Mouse (Mus musculus) natural killer cell, adult 2 months (primary cell): ENCODE results near the gene Ccdc141.

Experiments used
- DNase-seq, 2 experiments: peaks; one replicate each; pipeline ENCODE4 v3.0.0; 2022; ENCODE audit warnings: low spot score in 2 of 2

Gene Ccdc141

DNA sequence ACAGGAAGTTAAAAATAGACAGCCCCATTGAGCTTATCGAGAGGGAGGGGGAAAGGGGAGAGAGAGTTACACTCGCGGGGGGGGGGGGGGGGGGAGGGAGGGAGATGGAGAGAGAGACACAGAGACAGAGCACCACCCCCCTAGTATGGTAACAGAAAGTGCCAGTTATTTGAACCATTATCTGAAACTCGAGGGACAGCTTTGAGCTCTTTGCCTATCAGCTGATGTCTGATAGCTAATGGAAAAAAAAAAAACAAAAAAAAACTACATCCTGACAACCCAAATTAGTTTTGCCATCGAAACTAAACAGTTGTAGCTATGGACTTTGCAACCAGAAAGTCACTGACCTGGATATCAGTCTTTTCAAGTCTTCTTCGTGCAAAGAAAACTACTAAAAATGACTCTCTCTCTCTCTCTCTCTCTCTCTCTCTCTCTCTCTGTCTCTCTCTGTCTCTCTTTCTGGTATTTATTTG, at the start of gene Ccdc141:
Ccdc141 (minus strand) TSS at position 4 of the 473 bp plus-strand sequence.
- no peak for DNase-seq

GRCm38 (mm10) chr2:77212885-77213284, 42.4 kb upstream of the Ccdc141 start:
- no peak for DNase-seq

- no peak for DNase-seq
Measured at GRCm38 (mm10) chr2:77206951-77207350, 36.5 kb upstream of the Ccdc141 start.

DNA sequence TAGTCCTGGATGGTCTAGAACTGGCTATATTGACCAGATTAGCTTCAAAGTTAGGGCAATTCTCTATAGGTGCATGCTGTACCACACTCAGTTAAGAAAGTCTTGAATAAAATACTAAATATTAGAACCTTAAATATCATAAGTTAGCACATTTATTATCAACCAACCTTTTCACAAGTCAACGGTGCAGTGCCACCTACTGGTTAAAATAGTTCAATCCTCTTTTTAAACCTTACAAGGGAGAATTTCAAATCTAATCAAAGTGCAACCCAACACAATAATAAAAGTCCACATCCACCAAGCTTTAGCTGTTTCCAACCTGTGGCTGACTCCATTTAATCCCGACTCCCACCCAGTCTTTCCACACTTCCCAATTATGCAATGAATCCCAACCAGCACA, 33.5 kb upstream of the Ccdc141 start:
- no peak for DNase-seq

- no peak for DNase-seq
Measured at GRCm38 (mm10) chr2:77201900-77202299, 31.5 kb upstream of the Ccdc141 start.

DNA sequence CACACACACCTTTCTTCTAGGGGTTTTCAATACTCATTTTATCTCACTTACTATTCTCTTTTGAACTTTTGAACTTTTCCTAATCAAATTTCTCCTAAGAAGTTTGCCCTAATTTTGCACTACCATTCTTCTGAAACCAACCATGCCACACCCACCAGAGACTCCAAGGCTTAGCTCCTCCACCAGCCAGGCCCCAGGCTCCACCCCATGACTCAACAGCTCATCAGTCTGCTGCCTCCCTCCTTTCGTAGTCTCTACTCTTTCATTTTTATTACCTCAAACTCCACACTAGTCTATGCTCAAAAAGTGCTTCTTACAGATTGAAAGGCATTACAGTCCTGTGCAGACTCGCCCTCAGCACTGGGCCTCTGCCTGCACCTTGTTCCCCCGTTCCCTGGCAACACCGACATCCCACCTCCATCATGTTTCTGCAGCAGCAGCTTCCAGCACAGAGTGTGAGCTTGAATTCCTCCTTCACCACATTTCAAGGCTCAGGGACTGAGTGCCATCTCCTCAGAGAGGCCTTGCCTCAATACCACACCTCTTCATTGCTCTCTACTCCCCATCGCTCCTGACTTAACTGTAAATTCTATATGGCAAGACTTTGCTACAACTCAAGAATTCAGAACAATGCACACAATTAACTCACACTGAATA, 30.6 kb upstream of the Ccdc141 start:
- DNase-seq: no peak

- no peak for DNase-seq
Measured at GRCm38 (mm10) chr2:77200379-77200778, 29.9 kb upstream of the Ccdc141 start.

DNA sequence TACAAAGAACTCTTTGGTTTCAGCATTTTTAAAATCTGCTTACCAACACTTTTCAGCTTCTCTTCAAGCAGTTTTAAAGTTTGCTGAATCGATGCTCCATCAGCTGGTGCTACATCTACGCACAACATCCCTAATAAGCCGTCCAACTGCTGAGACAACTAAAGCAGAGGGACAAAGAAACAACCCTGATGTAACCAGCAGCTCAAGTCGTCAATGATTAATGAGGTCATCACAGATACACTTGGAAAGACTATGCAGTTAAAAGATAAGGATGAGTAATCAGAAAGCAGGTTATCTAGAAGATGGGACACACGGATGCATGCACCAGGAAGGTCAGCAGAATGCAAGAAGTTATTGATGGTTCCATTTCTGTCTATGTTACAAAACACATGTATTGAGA, 27.8 kb upstream of the Ccdc141 start:
- no peak for DNase-seq

DNA sequence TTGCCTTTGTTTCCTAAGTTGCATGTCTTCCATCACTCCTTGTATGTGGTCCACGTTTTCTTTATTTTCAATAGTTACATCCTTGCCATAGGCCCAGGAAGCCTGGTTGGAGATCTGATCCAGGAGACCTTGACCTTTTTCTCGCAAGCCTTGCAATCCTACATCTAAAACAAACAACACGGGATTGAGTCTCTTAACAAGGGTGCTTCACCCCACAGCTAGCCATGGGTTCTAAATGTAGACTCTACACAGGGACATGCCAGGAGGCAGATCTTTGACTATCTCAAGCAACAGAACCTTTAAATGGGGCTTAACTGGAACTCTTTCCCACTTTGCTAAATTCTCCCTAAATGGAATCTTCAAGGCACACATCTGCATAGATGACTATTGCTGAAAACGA, 26.4 kb upstream of the Ccdc141 start:
- DNase-seq: no peak

DNA sequence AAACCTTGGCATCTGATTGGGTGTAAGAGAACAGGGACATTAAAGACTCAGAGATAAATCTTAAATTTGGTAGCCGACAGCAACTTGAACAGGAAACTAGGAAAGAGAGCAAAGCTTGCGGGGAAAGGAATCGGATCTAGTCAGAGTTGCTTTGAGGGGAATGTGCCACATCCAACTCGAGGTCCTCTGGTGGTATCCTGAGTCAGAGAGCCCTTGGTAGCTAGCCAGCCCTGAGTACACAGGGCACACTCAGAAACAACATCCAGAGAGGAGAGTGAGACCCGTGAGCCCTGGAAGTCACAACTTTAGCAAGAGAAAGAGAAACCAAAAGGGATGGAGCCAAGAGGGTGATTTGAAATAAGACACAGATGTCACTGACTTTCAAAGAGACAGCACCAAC, 24.6 kb upstream of the Ccdc141 start:
- no peak for DNase-seq

DNA sequence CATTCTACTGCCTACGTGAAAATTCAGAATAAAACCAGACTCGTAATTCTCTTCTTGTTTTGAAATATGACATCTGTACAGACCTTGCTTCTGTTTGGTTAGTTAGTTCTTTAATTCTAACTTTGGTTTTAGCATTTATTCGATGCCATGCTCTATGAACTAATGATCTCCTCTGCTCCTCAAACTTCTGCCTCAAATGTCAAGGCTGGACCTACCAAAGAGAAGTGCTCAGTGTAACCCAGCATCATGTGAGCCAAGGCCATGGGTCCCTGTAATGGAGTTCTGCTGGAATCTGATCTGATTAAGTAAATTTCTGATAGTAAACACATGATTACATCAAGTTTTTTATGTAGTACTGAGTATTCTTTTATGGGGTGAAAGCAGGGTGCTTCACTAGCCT, 21.4 kb upstream of the Ccdc141 start:
- no peak for DNase-seq

DNA sequence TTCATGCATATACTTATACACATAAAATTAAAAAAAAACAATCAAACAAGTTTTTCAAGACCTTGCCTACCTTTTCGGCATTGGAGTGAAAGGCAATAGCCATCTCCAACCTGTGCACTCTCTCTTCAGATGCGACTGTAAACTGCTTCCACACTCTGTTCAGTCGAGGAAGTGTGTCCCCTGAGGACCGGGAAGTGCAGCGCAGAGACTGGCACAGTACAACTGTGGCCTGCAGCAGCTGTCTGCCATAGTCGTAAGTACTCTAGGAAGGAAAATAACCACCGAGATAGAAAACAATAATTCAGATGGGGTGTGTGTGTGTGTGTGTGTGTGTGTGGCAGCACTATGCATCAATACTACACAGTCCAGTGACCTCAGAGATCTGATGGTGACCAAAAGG, 20.5 kb upstream of the Ccdc141 start:
- no peak for DNase-seq

DNA sequence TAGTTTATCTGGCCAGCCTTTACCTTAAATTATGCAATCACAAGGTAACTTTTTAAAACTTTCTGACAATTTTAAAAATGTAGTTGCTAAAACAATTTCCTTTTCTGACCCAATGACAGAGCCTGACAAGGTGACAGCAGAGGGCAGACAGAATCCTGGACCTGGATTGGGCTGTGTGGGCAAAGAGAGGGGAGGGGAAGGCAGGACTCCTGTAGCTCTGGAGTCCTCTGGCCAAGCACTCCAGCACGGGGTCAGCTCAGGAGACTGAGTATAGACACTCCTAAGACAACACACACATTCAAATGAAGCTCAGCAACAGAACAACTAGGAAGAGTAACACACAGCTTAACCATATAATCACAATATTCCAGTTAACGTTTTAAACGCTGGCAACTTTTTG, 19.9 kb upstream of the Ccdc141 start:
- DNase-seq: no peak

DNA sequence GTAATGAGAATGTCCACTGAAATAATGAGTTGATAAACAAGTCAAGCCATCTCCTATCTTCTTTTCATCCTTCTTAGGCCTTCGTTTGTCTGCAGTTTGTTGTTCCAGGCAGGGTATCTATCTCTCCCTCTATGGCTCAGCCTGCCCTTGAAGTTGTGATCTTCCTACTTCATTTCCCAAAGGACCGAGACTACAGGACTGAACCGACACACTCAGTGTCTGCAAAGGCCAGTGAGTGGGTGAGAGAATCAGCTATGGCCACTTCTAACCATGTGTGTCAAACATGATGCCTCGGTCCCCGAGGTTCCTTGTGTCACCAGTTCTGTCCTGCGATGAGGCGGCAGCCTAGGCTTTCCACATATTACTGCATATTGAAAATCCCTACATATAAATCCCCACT, 19.2 kb upstream of the Ccdc141 start:
- DNase-seq: no peak

GRCm38 (mm10) chr2:77187501-77187900, 17.1 kb upstream of the Ccdc141 start:
- DNase-seq: no peak

DNA sequence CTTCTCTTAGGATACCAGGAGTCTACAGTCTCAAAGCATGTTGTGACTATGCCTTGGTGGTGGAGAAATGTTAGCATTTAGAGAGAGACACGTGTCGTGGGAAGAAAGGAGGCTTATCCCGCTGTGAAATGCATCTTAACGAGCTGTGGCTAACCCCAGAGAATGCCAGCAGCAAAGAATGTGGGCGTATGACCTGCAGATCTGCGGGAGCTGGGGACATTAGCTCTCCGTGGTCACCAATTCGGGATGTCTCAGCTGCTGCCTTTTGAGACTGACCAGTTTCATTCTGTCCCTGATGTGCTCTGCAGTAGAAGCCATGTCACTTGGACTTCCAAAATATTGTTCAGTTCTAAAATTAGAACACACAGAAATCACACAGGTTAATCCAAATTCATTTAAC, 16.5 kb upstream of the Ccdc141 start:
- DNase-seq: no peak

DNA sequence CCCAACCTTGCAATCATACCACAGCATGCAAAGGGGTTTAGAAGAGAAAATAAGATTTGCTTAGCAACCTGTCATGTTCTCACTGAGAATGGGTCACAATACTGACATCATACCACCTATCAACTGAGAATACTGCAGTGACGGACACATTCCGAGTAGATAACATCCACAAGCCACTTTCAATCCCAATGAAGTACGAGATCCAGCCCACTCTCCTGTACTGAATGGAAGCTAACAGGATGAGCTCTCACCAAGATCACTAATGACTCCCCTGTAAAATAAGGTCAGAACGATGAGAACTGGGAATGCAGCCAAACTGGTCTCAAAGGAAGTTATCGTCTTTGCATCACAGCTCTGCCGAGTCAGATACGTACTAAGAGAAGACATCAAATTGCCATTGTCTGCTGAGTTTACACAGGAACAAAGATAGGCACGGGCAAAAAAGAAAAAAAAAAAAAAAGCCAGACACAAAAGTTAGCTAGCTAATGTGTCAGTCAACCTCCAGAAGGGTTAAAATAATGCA, 13.7 kb upstream of the Ccdc141 start:
- DNase-seq: no peak

- no peak for DNase-seq
Measured at GRCm38 (mm10) chr2:77183646-77184045, 13.2 kb upstream of the Ccdc141 start.

DNA sequence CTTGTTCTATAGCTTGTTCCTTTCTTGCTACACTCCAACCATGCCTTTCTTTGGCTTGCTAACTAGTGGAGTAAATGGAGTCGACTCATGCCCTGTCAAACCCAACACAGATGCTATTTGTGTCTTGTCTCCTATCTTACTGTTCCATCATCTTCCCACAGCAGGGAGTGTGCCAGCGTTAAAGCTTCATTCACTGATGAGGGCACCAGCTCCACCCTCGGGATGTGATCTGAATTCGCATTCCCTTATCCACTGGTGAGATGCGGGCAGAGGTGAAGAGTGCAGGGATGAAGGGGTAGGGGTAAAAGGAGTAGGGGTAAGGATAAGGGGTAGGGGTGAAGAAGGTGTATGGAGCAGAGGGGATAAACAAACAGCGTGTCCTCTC, 12.6 kb upstream of the Ccdc141 start:
- DNase-seq: no peak

DNA sequence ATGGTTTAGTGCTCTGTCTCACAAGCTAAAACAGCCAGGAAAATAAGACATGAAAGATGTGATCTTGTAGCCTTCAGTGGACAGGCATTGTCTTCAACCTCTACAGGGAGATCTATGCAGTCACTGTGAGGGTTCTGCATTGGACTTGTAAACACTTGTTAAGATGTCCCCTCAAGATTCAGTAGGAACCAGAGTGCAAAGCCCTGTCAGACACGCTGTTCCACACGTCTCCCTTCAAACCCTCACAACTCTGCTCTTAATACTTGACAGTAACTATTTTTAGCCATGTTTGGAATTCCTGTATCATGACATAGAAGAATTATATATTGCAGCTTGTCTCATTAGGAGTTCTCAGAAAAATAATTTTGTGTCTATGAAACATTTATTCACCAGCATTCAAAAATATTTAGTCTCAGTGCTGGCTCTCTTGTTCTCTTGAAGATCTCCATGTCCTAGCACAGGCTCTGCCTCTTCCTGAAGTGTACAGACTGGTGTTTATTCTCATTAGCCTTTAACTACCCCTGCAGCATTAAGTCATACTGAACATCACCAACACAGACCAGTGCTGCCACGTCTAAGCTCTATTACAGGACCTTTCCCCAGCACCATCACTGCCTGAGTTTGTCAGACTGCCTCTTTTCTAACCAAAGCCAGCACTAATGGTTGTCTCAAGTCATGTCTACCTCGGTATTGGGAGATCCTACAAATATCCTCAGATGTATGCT, 12.0 kb upstream of the Ccdc141 start:
- no peak for DNase-seq

- no peak for DNase-seq
Measured at GRCm38 (mm10) chr2:77177472-77177871, 7.0 kb upstream of the Ccdc141 start.

- no peak for DNase-seq
Measured at GRCm38 (mm10) chr2:77176413-77176812, 6.0 kb upstream of the Ccdc141 start.

DNA sequence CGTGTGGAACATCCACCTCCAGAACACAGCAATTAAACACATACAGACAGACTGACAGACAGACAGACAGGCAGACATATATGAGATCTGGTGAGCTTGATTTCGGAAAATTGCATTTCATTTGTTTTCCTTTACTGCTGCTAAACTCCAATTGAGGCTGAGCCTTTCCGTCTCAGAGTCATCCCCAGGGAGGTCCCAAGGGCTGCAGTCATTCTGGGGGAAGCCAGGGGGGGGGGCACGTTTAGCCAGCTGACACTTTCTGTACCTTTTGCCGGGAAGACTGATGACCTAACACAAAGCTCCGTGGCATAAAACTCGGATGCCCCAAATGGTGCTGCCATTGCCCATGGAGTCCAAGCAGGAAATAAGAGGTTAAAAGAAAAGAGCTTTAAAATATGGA, 5.0 kb upstream of the Ccdc141 start:
- no peak for DNase-seq
